Mouse (Mus musculus) olfactory bulb, adult 2 months (tissue): ENCODE data around the gene Cyp26b1.

Source experiments
- CTCF ChIP-seq: fragments of 200-500 bp; IDR thresholded peaks from 2 replicates; pipeline ENCODE4 v1.5.1; 2012; ENCODE audit warnings: low read depth, mild to moderate bottlenecking, low read length, moderate library complexity; ENCODE audit not compliant: insufficient read depth
- POLR2A ChIP-seq: fragments of 200-500 bp; IDR thresholded peaks from 2 replicates; pipeline ENCODE4 v1.6.1; 2012; ENCODE audit warnings: mild to moderate bottlenecking, low read depth, low read length, moderate library complexity; ENCODE audit not compliant: insufficient read depth

DNA sequence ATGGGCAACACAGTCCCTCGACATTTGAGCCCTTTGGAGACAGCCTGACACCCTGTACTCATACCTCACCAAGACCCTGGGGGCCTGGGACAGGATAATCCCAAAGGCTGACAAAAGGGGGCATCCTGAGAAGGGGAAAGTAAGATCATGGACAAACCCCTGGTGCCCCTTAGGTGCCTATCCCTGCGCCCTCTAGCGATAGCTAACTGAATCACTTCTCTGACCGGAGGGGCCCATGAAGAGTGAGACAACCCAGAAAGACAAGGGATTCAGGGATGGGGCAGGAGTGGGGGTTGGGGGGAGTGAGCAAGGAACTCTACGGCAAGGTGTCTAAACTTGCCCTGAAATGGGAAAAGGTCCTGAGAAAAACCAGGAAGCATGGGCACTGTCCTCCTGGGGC lies 14.8 kb downstream of the Cyp26b1 start:
- TF ChIP-seq CTCF (no peak), POLR2A (no peak)
